Mouse (Mus musculus): Measurements from ENCODE around the gene Snrnp25. TPM values are rescaled to one million over a fixed set of nuclear protein-coding genes. Genes with fewer than 3 reads are reported as not detected.
A peak's percentile ranks its signal among the peaks of the same experiment; 100 is the strongest.

The Snrnp25 gene
- polyA plus RNA-seq, 1 experiment from 2014 or later, result 60.9 TPM

GRCm38 (mm10) chr11:32181973-32182868 is 23.0 kb upstream of the Snrnp25 start:
- Histone ChIP-seq H3K4me2 (no peak overlapping the region), H3K9me3 (replicated peaks) (no peaks in the 10 kb centered on the region), H3K9ac (no peak overlapping the region), H3K27me3 (no peaks in the 10 kb centered on the region; the same call in 1 of the 2 replicates), H3K27ac (no peak overlapping the region), H3K4me3 (replicated peaks) (no peak overlapping the region), H3K4me1 (no peaks in the 10 kb centered on the region), H3K36me3 (no peaks in the 10 kb centered on the region)
- 47% methylated on average over 25 of the region's 25 CpGs for WGBS
- 0 out of 2 replicates have a peak, but pooled peaks have one; percentile 29 for ATAC-seq (replicated peaks; ENCODE audit: low FRiP score)

GRCm38 (mm10) chr11:32184469-32184868 is 20.7 kb upstream of the Snrnp25 start:
- Histone ChIP-seq H3K9ac (no peak overlapping the region), H3K4me3 (replicated peaks) (no peak overlapping the region), H3K4me2 (no peak overlapping the region), H3K9me3 (replicated peaks) (no peaks in the 10 kb centered on the region), H3K27ac (no peak overlapping the region), H3K36me3 (no peaks in the 10 kb centered on the region), H3K27me3 (no peaks in the 10 kb centered on the region; the same call in 1 of the 2 replicates), H3K4me1 (no peaks in the 10 kb centered on the region)
- no peak for ATAC-seq (replicated peaks; ENCODE audit: low FRiP score)
- 86% methylated on average over 8 of the region's 8 CpGs for WGBS

- Histone ChIP-seq H3K4me1 (no peaks in the 10 kb centered on the region), H3K4me2 (no peak overlapping the region), H3K4me3 (replicated peaks) (no peak overlapping the region), H3K36me3 (no peaks in the 10 kb centered on the region), H3K27ac (no peak overlapping the region), H3K27me3 (no peaks in the 10 kb centered on the region; the same call in 1 of the 2 replicates), H3K9ac (no peak overlapping the region), H3K9me3 (replicated peaks) (no peaks in the 10 kb centered on the region)
- no peak for ATAC-seq (replicated peaks; ENCODE audit: low FRiP score)
- 73% methylated on average over 3 of the region's 3 CpGs for WGBS
Observed at GRCm38 (mm10) chr11:32186031-32186430, 19.2 kb upstream of the Snrnp25 start.

- ATAC-seq (replicated peaks; ENCODE audit: low FRiP score), result no peak
- H3K36me3 ChIP-seq, result no peaks in the 10 kb centered on the region
- no peak overlapping the region for H3K4me2 ChIP-seq
- no peak overlapping the region for H3K4me3 ChIP-seq (replicated peaks)
- no peak overlapping the region for H3K9ac ChIP-seq
- no peaks in the 10 kb centered on the region for H3K4me1 ChIP-seq
- 87% methylated on average over 4 of the region's 4 CpGs for WGBS
- no peaks in the 10 kb centered on the region for H3K9me3 ChIP-seq (replicated peaks)
- H3K27ac ChIP-seq, result no peak overlapping the region
- H3K27me3 ChIP-seq, result no peaks in the 10 kb centered on the region
Observed at GRCm38 (mm10) chr11:32187256-32187655, 18.0 kb upstream of the Snrnp25 start.

GRCm38 (mm10) chr11:32188881-32189280 is 16.3 kb upstream of the Snrnp25 start:
- WGBS, result 79% methylated on average over 12 of the region's 12 CpGs
- no peaks in the 10 kb centered on the region for H3K4me1 ChIP-seq
- no peak overlapping the region for H3K27ac ChIP-seq
- no peak overlapping the region for H3K9ac ChIP-seq
- H3K4me3 ChIP-seq (replicated peaks), result no peak overlapping the region
- no peaks in the 10 kb centered on the region for H3K36me3 ChIP-seq
- no peak for ATAC-seq (replicated peaks; ENCODE audit: low FRiP score)
- no peaks in the 10 kb centered on the region for H3K27me3 ChIP-seq
- H3K9me3 ChIP-seq (replicated peaks), result no peaks in the 10 kb centered on the region
- no peak overlapping the region for H3K4me2 ChIP-seq

GRCm38 (mm10) chr11:32189434-32189833 is 15.8 kb upstream of the Snrnp25 start:
- Histone ChIP-seq H3K9me3 (replicated peaks) (no peaks in the 10 kb centered on the region), H3K4me2 (no peak overlapping the region), H3K4me1 (no peaks in the 10 kb centered on the region), H3K27me3 (no peaks in the 10 kb centered on the region), H3K4me3 (replicated peaks) (no peak overlapping the region), H3K36me3 (no peaks in the 10 kb centered on the region), H3K27ac (no peak overlapping the region), H3K9ac (no peak overlapping the region)
- WGBS, result 68% methylated on average over 5 of the region's 5 CpGs
- ATAC-seq (replicated peaks; ENCODE audit: low FRiP score), result no peak

GRCm38 (mm10) chr11:32190119-32190518 is 15.1 kb upstream of the Snrnp25 start:
- H3K9me3 ChIP-seq (replicated peaks), result no peaks in the 10 kb centered on the region
- no peak overlapping the region for H3K4me3 ChIP-seq (replicated peaks)
- ATAC-seq (replicated peaks; ENCODE audit: low FRiP score), result no peak
- no peaks in the 10 kb centered on the region for H3K27me3 ChIP-seq
- no peak overlapping the region for H3K27ac ChIP-seq
- H3K36me3 ChIP-seq, result no peaks in the 10 kb centered on the region
- H3K4me1 ChIP-seq, result no peaks in the 10 kb centered on the region
- no peak overlapping the region for H3K4me2 ChIP-seq
- 81% methylated on average over 9 of the region's 9 CpGs for WGBS
- H3K9ac ChIP-seq, result no peak overlapping the region

- H3K9me3 ChIP-seq (replicated peaks), result no peaks in the 10 kb centered on the region
- 75% methylated on average over 13 of the region's 13 CpGs for WGBS
- no peak for ATAC-seq (replicated peaks; ENCODE audit: low FRiP score)
Observed at GRCm38 (mm10) chr11:32190603-32191110, 14.6 kb upstream of the Snrnp25 start.

GRCm38 (mm10) chr11:32193156-32193555 is 12.1 kb upstream of the Snrnp25 start:
- no peak overlapping the region for H3K9ac ChIP-seq
- no peak overlapping the region for H3K4me2 ChIP-seq
- no peaks in the 10 kb centered on the region for H3K4me1 ChIP-seq
- no peaks in the 10 kb centered on the region for H3K27me3 ChIP-seq
- H3K36me3 ChIP-seq, result no peaks in the 10 kb centered on the region
- H3K9me3 ChIP-seq (replicated peaks), result no peaks in the 10 kb centered on the region
- ATAC-seq (replicated peaks; ENCODE audit: low FRiP score), result no peak
- no peak overlapping the region for H3K4me3 ChIP-seq (replicated peaks)
- H3K27ac ChIP-seq, result no peak overlapping the region
- WGBS, result 81% methylated on average over 10 of the region's 10 CpGs

More at GRCm38 (mm10) chr11:32190603-32191110, 14.6 kb upstream of the Snrnp25 start:
- Histone ChIP-seq H3K9ac (no peak overlapping the region), H3K27me3 (no peaks in the 10 kb centered on the region), H3K36me3 (no peaks in the 10 kb centered on the region), H3K4me1 (no peaks in the 10 kb centered on the region), H3K4me2 (no peak overlapping the region), H3K27ac (no peak overlapping the region), H3K4me3 (replicated peaks) (no peak overlapping the region)

GRCm38 (mm10) chr11:32194086-32194485 is 11.1 kb upstream of the Snrnp25 start:
- no peak overlapping the region for H3K9ac ChIP-seq
- H3K27me3 ChIP-seq, result no peaks in the 10 kb centered on the region
- ATAC-seq (replicated peaks; ENCODE audit: low FRiP score), result no peak
- no peak overlapping the region for H3K27ac ChIP-seq
- no peaks in the 10 kb centered on the region for H3K9me3 ChIP-seq (replicated peaks)
- H3K4me2 ChIP-seq, result no peak overlapping the region
- H3K4me1 ChIP-seq, result no peaks in the 10 kb centered on the region
- WGBS, result 72% methylated on average over 10 of the region's 10 CpGs
- no peaks in the 10 kb centered on the region for H3K36me3 ChIP-seq
- H3K4me3 ChIP-seq (replicated peaks), result no peak overlapping the region

GRCm38 (mm10) chr11:32194626-32195025 is 10.6 kb upstream of the Snrnp25 start:
- Histone ChIP-seq H3K27me3 (no peaks in the 10 kb centered on the region), H3K4me3 (replicated peaks) (no peak overlapping the region), H3K9me3 (replicated peaks) (no peaks in the 10 kb centered on the region), H3K4me1 (no peaks in the 10 kb centered on the region), H3K27ac (no peak overlapping the region), H3K4me2 (no peak overlapping the region), H3K36me3 (no peaks in the 10 kb centered on the region), H3K9ac (no peak overlapping the region)
- WGBS, result 85% methylated on average over 5 of the region's 5 CpGs
- no peak for ATAC-seq (replicated peaks; ENCODE audit: low FRiP score)

GRCm38 (mm10) chr11:32195867-32196540 is 9.2 kb upstream of the Snrnp25 start:
- 41% methylated on average over 11 of the region's 11 CpGs for WGBS
- no peak overlapping the region for H3K9ac ChIP-seq
- no peak overlapping the region for H3K4me3 ChIP-seq (replicated peaks)
- ATAC-seq (replicated peaks; ENCODE audit: low FRiP score), result no peak
- no peak overlapping the region for H3K4me2 ChIP-seq
- no peaks in the 10 kb centered on the region for H3K4me1 ChIP-seq
- H3K27me3 ChIP-seq, result peaks cover 4% of the 10 kb centered on the region; the same call in 1 of the 2 replicates
- no peaks in the 10 kb centered on the region for H3K36me3 ChIP-seq
- no peak overlapping the region for H3K27ac ChIP-seq
- no peaks in the 10 kb centered on the region for H3K9me3 ChIP-seq (replicated peaks)

All from kidney, embryonic 15.5 days (tissue).